Mouse (Mus musculus) gastrocnemius, postnatal 10 days (tissue): Measurements from ENCODE around the gene Vrk1. TPM values are rescaled to one million over a fixed set of nuclear protein-coding genes. Genes with fewer than 3 reads are reported as not detected.

Experiments
- DNase-seq: peaks from one replicate; pipeline ENCODE4 v3.0.0; 2021; ENCODE audit warnings: mixed read lengths
- total RNA-seq, 2 experiments: library from RNA; stranded (reverse); gene quantifications; 2 replicates each; pipeline ENCODE4 v1.2.3; 2021

The Vrk1 gene
- total RNA-seq, 2 experiments from 2014 or later: 9.1 to 10.5 TPM

- no peak for DNase-seq
These were observed 12.8 kb upstream of the Vrk1 start for GRCm38 (mm10) chr12:105997028-105997786.

- DNase-seq: no peak
These were observed 8.3 kb upstream of the Vrk1 start for GRCm38 (mm10) chr12:106001775-106002174.

- no peak for DNase-seq
These were observed 5.3 kb upstream of the Vrk1 start for GRCm38 (mm10) chr12:106004719-106005118.

DNA sequence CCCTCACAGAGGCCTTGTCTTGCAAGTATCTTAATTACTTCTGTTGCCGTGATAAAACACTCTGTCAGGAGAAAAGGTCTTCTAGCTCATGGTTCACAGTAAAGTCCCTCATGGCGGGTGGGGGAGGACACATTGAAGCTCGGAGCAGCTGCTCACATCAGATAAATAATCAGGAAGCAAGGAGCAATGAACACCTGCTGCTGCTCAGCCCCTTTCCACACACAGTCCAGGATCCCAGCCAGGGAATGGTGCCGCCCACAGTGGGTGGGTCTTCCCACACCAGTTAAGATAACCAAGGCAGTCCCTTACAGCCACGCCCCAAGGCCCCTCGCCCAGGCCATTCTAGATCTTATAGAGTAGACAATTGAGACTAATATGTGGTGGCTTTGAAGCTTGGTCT lies 3.8 kb upstream of the Vrk1 start:
- no peak for DNase-seq

- no peak for DNase-seq
These were observed 1.5 kb upstream of the Vrk1 start for GRCm38 (mm10) chr12:106008348-106009050.

DNA sequence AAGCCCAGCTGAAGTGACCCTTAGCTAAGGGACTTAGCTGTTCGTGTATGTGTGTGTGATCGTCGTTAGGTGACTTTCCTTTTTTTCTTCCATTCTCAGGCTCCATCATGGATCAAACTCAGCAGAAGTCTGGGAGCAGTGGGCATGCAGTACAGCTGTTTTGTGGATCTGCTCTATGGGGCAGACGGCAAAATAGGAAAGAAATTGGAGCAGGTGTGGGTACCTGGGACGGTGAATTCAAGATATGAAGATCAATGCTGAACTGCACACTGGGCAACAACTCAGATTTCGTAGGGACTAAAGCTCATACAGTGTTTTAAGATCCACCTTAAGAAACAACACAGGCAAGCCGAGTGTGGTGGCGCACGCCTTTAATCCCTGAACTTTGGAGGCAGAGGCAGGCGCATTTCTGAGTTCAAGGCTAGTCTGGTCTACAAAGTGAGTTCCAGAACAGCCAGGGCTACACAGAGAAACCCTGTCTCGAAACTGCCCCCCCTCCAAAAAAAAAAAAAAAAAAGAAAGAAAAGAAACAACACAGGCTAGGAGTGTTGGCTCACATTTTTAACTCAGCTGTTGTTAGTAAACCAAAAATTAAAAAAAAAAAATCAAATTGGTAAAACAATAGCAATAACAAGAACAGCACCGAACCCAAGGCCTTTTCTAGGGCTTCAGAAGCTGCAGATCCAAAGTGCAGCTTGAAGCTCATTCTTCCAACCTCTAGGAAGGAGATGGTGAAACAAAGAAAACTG lies 732 bp upstream of the Vrk1 start:
- no peak for DNase-seq

DNA sequence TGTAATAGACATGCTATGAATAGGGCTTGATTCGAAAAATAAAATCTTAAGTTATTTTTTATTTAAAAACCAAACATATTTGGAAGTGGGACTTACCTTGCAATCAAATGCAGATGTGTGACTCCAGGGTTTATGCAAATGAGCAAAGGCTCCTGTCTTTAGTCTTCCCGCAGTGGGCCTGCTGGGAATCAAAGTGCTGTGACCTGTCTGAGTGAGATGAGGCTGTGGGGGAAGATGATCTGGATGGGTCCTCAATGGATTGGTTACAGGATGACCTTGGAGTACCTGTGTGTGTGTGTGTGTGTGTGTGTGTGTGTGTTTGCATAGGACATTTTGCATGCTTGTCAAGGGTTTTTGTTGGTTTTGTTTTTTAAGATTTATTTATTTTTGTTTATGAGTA lies 2.1 kb downstream of the Vrk1 start:
- no peak for DNase-seq

DNA sequence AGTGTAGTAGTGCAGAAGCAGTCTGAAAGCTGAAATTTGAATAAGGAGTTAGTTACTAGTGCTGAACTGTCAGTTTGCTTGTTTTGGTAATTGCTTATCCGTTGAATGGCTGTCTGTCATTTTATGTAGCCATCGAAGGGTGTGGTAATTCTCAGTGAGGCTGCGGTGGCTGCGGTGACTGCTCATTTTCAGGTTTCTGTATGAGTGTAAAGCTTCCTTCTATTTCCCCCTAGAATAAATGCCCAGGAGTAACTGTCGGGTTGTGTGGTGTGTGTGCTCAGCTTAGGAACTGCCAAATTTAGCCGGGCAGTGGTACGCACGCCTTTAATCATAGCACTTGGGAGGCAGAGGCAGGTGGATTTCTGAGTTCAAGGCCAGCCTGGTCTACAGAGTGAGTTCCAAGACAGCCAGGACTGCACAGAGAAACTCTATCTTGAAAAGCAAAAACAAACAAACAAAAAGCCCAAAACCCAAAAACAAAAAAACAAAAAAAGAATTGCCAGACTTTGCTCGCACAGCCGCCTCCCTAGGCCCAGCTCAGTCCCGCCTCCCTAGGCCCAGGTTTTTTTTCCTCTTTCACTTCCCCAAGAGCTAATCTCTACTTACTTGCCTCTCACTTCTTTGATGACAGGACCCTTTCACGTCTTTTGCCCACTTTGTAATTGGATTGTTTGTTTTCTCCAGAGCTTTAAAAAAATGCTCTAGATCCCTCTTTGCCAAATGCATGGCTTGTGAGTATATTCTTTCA lies 6.4 kb downstream of the Vrk1 start:
- no peak for DNase-seq

DNA sequence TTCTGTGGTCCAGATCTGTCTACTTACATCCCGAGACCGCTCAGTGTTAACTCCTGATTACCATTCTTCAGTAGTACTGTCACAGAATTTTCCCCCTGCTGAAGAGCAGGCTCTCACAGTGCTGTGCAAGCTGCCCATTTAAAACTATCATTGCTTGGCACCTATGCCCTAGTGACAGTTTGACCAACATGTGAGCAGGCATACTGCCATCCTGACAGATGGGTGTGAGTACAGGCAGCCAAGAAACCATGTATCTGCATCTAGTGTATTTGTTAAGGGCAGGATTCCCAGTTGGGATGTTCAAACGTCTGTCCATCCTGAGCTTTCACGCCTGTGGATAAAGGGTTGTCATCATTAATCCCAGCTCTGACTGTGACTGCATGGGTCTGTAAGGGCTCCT lies 10.0 kb downstream of the Vrk1 start:
- no peak for DNase-seq

- no peak for DNase-seq
These were observed 13.6 kb downstream of the Vrk1 start for GRCm38 (mm10) chr12:106023652-106024051.

GRCm38 (mm10) chr12:106025416-106025815 lies 15.4 kb downstream of the Vrk1 start:
- no peak for DNase-seq

GRCm38 (mm10) chr12:106026385-106027134 lies 16.5 kb downstream of the Vrk1 start:
- no peak for DNase-seq

GRCm38 (mm10) chr12:106027372-106027771 lies 17.3 kb downstream of the Vrk1 start:
- no peak for DNase-seq

DNA sequence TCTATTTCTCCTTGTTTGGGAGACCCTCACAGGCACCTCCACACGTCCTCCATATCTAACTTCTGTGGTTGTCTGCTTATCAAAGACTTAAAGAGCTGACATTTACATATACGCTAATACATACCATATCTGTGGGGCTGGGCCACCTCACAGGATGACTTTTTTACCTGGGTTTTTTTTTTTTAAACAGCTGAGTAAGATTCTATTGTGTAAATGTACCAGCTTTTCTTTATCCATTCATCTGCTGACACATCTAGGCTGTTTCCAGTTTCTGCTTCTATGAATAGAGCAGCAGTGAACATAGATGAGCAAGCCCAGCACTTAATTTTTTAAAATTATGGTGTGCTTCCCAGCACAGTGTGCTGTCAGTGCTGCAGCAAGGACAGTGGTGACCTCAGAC lies 19.6 kb downstream of the Vrk1 start:
- DNase-seq: no peak

- DNase-seq: no peak
These were observed 20.2 kb downstream of the Vrk1 start for GRCm38 (mm10) chr12:106030146-106030745.

DNA sequence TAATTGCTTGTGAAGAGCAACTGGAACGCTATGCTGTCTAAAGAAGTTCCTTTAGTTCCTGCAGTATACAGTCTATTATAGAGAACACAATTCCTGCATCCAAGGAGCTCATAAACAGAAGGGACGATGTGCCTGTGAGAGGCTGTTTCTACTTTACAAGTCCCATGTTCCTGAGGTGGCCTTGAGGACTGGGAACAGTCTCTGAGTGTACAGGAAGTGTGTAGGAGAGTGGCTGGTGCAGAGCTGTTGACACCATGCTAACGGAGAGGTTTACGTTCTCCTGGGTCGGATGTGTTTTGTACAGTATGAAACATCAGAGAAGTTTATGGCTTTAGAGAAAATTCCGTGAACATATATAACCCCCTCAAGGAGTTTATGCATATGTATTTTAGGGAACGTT lies 20.8 kb downstream of the Vrk1 start:
- DNase-seq: no peak

GRCm38 (mm10) chr12:106031916-106032315 lies 21.9 kb downstream of the Vrk1 start:
- no peak for DNase-seq

- no peak for DNase-seq
These were observed 22.3 kb downstream of the Vrk1 start for GRCm38 (mm10) chr12:106032361-106032760.

DNA sequence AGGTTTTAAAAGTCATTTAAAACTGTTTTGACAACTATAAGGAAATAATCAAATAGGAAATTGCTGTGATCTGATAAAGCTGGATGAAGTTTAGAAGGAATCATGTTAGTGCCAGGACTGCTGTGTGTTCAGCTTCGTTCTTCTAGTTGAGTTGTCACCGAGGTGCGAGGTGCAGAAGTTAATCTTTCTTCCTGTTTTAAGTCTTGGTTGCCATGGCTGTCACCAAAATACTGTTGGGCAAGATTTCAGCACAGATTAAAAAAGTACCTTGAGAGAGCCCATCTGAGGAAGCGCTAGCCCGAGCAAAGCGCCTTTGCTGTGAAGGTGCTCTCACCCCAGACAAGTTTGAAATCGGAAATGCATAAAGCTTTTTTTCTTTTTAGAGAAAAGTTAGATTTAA lies 24.2 kb downstream of the Vrk1 start:
- no peak for DNase-seq

GRCm38 (mm10) chr12:106034761-106035160 lies 24.7 kb downstream of the Vrk1 start:
- DNase-seq: no peak

DNA sequence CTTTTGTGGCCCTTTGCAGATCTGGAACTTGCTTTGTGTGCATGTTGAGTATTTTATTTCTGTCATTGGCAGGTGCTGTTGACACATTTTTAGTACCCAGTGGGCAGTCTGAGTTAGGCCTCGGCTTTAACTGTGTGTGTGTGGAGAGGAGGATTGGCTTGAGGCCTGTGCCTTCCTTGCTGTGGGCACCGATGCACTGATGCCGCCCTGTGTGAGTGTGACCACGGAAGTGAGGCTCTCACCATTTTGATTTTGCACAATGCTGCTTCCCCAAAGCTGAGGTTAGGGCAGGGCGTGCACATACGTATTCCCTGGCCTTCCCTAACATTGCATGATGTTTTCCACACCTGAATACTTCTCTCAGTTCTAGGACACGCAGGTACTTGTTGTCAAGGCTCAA lies 30.2 kb downstream of the Vrk1 start:
- no peak for DNase-seq
